Mouse (Mus musculus) E14TG2a.4 (cell line): ENCODE measurements around the gene Cenpi.

Experiments
- H3K27me3 ChIP-seq: 2 replicates; pipeline ENCODE4 v1.6.1; 2014; ENCODE audit warnings: low read length, control low read depth; ENCODE audit not compliant: insufficient read depth
- H3K36me3 ChIP-seq: 2 replicates; pipeline ENCODE4 v1.6.1; 2014; ENCODE audit warnings: low read length, control low read depth; ENCODE audit not compliant: insufficient read depth
- H3K4me1 ChIP-seq: replicated peaks from 2 replicates; pipeline ENCODE4 v1.6.1; 2014; ENCODE audit warnings: low read depth, low read length, control low read depth
- H3K4me3 ChIP-seq: replicated peaks from 2 replicates; pipeline ENCODE4 v1.5.1; 2014; ENCODE audit warnings: mild to moderate bottlenecking, low read length
- H3K9me3 ChIP-seq: 2 replicates; pipeline ENCODE4 v1.6.1; 2014; ENCODE audit warnings: low read length, control low read depth
- CTCF ChIP-seq: conservative IDR thresholded peaks from 2 replicates; pipeline ENCODE4 v1.5.1; 2014; ENCODE audit warnings: low read length
- NANOG ChIP-seq: IDR thresholded peaks from 2 replicates; pipeline ENCODE4 v1.6.1; 2014; ENCODE audit warnings: borderline replicate concordance, low read length, mixed read lengths
- POU5F1 ChIP-seq: IDR thresholded peaks from 2 replicates; pipeline ENCODE4 v1.6.1; 2014; ENCODE audit warnings: low read length, borderline replicate concordance

Gene Cenpi

GRCm38 (mm10) chrX:134384896-134385295 lies 77.0 kb downstream of the Cenpi start:
- H3K4me3 ChIP-seq: no peak overlapping the region
- H3K27me3 ChIP-seq: no peaks in the 10 kb centered on the region
- H3K4me1 ChIP-seq: no peaks in the 10 kb centered on the region
- TF ChIP-seq POU5F1 (no peak), CTCF (no peak), NANOG (no peak)
- H3K36me3 ChIP-seq: no peaks in the 10 kb centered on the region
- no peaks in the 10 kb centered on the region for H3K9me3 ChIP-seq

- no peaks in the 10 kb centered on the region for H3K9me3 ChIP-seq
- no peaks in the 10 kb centered on the region for H3K36me3 ChIP-seq
- H3K4me3 ChIP-seq: no peak overlapping the region
- no peaks in the 10 kb centered on the region for H3K4me1 ChIP-seq
- H3K27me3 ChIP-seq: no peaks in the 10 kb centered on the region
- no peak for TF ChIP-seq POU5F1
- no peak for TF ChIP-seq CTCF
- TF ChIP-seq NANOG: no peak
Observed at GRCm38 (mm10) chrX:134398972-134399371, 91.1 kb downstream of the Cenpi start.

- H3K27me3 ChIP-seq: peaks cover 3% of the 10 kb centered on the region; the same call in 1 of the 2 replicates
- H3K4me1 ChIP-seq: 0 out of 2 replicates have a peak, but pooled peaks cover 4% of the 10 kb centered on the region
- H3K36me3 ChIP-seq: no peaks in the 10 kb centered on the region
- no peaks in the 10 kb centered on the region for H3K9me3 ChIP-seq
- no peak for TF ChIP-seq CTCF
- no peak within 1 kb of the TSS for H3K4me3 ChIP-seq
Observed at GRCm38 (mm10) chrX:134403863-134404583, 96.1 kb downstream of the Cenpi start, which contains the start of gene Drp2. TSS of gene Drp2 (plus strand) at chrX:134404551.

DNA sequence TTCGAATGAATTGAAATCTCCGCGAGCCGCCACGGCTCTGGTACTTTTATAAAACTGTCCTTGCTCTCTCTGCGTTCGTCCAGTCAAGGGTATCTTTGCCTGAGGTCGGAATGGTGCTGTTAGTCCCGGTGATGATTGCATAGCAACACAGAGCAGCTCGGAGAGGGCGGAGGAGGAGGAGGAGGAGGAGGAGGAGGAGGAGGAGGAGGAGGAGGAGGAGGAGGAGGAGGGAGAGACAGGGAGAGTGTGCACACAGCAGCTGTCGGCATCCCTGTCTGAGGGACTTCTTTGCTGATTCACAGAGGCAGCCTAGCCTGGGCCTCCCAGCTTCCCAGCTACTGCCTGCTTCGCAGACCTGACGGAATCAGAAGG lies 96.7 kb downstream of the Cenpi start:
- Histone ChIP-seq H3K9me3 (no peaks in the 10 kb centered on the region), H3K4me1 (0 out of 2 replicates have a peak, but pooled peaks cover 4% of the 10 kb centered on the region), H3K36me3 (no peaks in the 10 kb centered on the region), H3K27me3 (peaks cover 3% of the 10 kb centered on the region; the same call in 1 of the 2 replicates), H3K4me3 (no peak overlapping the region)
- no peak for TF ChIP-seq CTCF
- TF ChIP-seq POU5F1: no peak
- no peak for TF ChIP-seq NANOG

DNA sequence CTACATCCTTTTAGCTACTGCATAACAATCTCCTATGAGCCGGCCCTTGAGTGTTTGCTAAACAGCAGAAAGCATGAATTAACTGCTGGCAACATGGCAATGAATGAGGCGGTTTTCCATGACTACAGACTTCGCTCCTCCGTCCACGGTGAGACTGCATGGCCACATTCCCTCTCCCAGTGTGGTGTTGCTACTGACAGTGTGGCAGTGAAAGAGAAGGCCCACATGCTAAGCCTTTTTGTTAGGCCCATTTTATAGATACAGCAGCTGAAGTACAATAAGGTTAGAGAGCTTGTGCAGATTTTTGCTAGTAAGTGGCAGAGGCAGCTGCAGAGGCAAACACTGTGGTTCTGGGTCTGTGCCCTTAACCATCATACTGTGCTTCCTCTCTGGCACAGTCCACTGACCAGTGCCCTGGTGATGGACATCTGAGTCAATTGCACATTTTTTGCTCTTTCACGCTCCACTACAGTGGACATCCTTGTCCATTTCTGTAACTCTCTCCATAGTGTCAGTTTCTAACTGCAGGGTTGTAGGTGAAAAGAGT lies 101.5 kb downstream of the Cenpi start:
- H3K4me1 ChIP-seq: no peaks in the 10 kb centered on the region
- H3K4me3 ChIP-seq: no peak overlapping the region
- no peak for TF ChIP-seq CTCF
- TF ChIP-seq NANOG: no peak
- TF ChIP-seq POU5F1: no peak
- no peaks in the 10 kb centered on the region for H3K36me3 ChIP-seq
- no peaks in the 10 kb centered on the region for H3K9me3 ChIP-seq
- peaks cover 3% of the 10 kb centered on the region; the same call in 1 of the 2 replicates for H3K27me3 ChIP-seq

DNA sequence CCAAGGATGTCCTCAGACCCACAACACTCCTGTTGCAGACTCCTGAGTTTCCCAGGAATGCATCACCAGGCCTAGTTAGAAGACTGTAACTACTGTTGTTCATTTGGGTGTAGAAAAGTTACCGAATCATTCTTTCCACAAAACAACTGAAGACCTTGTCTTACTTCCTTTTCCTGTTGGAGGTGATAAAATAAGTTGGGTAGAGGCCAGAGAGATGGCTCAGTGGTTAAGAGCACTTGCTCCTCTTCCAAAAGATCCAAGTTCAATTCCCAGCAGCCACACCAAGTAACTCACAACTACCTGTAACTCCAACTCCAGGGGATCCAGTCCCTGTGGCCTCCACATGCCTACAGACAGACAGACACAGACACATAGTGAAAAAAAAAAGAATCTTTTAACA lies 104.2 kb downstream of the Cenpi start:
- Histone ChIP-seq H3K4me1 (no peaks in the 10 kb centered on the region), H3K27me3 (no peaks in the 10 kb centered on the region), H3K9me3 (no peaks in the 10 kb centered on the region), H3K4me3 (no peak overlapping the region), H3K36me3 (no peaks in the 10 kb centered on the region)
- TF ChIP-seq NANOG: no peak
- TF ChIP-seq CTCF: no peak
- TF ChIP-seq POU5F1: no peak
